Mouse (Mus musculus): ENCODE data around the gene Stmn1.

DNA sequence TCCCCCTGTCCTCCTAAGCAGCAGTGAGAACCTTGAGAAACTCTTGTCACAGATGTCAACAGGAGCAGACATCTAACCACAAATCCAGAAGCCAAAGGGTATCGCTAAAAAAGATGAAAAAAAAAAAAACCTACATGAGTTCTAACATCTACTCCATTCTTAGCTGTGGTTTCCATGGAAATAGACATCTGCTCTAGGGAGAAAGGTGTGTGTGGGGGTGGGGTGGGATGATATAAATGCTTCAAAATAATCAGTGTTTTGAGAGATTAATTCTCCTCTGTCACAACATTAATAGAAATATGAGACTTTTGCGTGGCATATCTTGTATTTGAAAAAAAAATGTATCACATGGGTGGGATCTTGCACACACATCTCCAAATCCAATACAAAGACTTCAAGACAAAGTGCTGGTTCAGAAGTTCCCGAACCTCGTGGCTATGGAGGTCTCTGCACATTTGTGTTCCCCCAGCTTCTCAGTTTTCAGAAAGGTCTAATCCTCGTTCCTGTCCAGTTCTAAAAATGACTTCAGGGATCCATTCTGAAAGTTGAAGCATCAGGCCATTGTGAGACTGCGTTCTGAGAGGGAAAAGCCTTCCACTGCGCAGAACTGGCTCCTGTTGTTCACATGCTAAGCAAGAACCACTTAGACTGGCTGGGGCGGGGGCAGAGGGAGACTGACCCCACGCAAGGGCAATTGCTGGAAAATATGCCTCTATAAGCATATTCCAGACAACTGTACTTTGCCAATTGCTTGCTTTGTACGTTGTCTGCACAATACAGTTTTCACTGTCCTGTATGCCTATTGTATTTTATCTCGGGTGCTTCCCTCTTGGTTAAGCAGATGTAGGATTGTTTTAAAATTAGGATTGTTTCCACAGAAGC, 1.5 kb upstream of the Stmn1 start:
- TF ChIP-seq CTCF (IDR thresholded peaks at IDR 0.05; ENCODE audit: extremely low read depth, insufficient read depth, insufficient read length, insufficient replicate concordance), result no peak
- TF ChIP-seq POLR2A (IDR thresholded peaks at IDR 0.05; ENCODE audit: low read depth, low read length), result no peak

Measured in spleen, adult 2 months (tissue).